Mouse (Mus musculus) right cerebral cortex, adult 2 months (tissue): ENCODE results near the gene Cfdp1.

Source experiments
- DNase-seq, 2 experiments: peaks; one replicate each; pipeline ENCODE4 v3.0.0; 2021 to 2022; ENCODE audit warnings: low spot score in 2 of 2

The Cfdp1 gene

DNA sequence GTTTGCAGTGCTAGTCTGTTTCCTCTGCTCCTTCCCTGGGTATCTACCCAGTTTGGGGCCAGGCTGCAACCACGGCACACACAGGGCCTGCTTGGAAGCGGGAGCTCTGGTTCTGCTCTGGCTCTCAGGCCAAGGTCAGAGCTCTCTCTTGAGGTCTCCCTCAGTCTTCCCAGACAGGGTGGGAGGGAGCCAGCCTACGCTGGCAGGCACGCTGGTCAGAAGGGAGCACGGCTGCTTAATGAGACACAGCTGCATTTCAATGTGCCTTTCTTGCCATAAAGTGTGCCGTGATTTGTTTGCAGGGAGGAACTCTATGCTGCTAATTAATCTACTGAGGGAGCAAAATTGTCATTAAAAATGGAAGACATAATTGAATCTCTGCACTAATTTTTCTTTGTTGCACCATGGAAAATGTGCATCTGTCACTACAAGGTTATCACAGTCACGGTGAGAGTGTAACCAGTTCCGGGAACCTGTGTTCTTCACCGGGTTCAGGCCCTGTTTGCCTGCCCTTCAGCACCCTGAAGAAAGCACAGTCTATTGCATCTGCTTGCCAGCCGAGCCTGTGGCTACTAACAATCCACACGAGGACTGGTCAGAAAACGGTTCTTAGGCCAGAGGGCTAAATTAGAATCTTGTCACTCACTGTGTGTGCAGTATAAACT lies 84.2 kb downstream of the Cfdp1 start:
- peak; percentile 13 to 38 for DNase-seq

DNA sequence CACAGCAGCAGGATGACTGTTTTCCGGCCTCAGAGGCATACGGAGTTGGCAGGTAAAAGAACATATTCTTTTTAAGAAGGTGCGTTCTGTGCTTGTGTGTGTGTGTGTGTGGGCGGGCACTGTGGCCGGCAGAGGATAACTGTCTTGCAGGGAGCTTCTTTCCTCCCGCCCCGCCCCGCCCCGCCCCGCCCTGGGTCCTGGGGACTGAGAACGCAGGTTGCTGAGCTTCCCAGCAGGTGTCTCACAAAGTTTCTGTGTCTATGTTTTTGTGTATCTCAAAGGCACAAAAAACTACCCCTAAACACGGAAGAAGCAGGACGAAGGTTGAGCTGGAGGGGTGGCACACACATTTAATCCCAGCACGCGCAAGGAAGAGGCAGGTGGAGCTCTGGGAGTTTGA lies 84.8 kb downstream of the Cfdp1 start:
- DNase-seq: no peak

DNA sequence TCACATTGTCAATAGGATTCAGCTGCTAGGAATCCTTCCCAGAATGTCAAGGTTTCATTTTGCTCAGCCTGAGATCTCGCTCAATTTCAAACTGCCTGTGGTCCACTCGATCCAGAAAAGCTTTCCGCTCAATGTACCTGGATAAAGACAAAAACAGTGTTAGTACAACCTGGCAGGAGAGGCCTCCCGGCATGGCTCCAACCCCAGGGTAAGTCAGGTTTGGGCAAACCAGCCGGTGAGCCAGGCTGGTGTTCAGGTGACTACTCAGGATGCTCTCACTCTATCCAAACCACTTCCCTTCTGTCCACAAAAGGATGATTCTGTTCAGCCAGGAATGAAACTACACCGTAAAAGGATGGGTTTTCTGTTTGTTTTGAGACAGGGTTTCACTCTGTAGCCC lies 85.4 kb downstream of the Cfdp1 start:
- no peak for DNase-seq

DNA sequence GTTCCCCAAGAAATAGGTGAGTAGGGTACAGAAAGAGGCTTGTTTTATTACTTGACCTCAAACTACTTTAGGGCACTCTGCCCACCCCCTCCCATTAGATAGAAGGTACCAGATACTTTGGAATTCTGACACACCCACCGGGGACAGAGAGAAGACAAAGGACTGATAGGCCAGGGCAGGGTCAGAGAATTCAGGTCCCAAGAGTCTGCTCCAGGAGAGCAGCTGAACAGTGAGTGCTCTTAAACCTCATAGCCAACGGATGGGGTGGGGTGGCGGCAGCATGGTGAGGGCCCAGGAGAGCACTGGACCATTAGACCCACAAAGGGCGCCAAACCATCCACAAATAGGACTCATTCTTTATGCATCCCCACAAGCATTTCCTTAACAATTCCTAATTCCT lies 88.5 kb downstream of the Cfdp1 start:
- DNase-seq: no peak

DNA sequence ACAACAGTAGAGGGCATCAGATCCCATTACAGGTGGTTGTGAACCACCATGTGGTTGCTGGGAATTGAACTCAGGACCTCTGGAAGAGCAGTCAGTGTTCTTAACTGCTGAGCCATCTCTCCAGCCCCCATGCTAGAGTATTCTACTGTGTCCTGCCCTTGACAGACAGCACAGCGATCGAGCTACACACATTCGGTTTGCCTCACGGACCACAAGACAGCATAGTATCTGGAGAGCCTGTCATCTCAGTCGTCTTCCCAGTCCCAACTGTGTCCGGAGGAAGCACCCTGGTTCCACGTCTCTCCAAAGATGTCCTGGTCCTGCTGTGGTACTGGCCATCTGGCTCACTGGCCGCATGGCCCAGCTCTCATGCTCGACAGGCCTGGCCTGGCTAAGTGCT lies 89.0 kb downstream of the Cfdp1 start:
- DNase-seq: no peak

DNA sequence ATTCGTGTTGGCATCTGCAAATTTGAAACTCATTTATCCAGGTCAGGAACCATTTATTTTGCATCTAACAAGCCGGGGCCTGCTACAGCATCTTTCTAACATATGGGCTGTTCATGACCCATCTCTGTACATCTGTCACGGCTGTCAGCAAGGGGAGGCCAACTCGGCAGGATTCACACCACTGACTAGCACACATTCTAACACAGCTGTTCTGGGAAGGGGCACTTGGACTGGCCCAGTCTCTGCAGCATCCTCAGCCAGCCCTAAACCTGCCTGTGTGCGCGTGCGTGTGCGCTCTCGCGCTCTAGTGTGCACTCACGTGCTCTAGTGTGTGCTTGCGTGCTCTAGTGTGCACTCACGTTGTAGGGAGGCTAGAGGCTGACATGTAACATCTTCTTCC lies 93.4 kb downstream of the Cfdp1 start:
- no peak for DNase-seq

DNA sequence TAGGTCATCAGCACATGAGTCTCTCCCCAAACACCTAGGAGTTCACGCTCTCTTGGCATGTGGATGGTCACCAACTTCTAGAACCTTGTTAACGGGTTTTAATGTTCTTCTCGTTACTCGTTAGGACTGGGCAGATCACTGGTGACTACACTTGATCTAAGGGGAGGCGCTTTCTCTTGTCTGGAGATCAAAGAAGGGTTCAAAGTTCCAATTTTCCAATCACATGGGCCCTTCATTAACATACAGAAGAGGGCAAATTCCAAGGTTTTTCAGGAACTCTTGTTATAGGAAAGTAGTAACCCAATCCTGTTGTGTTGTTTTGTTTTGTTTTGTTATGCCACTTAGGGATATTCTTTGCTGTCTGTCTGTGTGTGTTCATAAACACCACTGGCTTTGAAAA lies 95.3 kb downstream of the Cfdp1 start:
- DNase-seq: no peak

DNA sequence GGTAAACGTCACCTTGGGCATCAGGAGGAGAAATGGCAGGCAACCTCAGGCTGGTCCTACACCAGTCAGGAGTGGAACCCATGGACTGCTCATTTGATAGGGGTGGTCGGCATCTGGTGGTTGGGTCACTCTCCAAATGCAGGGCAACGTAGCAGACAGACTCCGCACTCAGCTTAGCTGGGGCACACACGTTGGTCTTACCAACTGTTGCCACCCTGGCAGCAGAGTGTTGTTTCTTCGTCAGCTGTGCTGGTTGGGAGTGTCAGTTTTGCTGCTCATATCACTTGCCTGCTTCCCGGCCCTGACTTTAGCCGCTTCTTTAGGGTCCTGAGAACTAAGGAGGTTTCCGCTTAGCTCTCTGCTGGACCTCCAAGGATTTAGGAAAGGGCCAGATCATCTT lies 96.5 kb downstream of the Cfdp1 start:
- DNase-seq: no peak

DNA sequence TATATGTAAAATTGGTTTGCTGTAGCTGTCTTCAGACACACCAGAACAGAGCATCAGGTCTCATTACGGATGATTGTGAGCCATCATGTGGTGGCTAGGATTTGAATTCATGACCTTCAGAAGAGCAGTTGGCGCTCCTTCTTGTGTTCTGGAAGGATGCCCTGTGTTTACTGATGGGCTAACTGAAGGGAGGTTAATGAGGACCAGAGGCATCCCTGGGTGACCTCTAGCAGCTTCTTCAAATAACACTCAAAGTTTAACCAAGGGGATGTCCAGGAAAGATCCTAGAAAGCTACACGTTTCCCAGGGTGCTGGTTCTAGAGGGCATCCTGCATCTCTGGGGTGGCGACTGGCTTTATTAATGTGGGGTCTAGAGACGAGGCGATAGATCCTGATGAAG lies 99.4 kb downstream of the Cfdp1 start:
- no peak for DNase-seq

DNA sequence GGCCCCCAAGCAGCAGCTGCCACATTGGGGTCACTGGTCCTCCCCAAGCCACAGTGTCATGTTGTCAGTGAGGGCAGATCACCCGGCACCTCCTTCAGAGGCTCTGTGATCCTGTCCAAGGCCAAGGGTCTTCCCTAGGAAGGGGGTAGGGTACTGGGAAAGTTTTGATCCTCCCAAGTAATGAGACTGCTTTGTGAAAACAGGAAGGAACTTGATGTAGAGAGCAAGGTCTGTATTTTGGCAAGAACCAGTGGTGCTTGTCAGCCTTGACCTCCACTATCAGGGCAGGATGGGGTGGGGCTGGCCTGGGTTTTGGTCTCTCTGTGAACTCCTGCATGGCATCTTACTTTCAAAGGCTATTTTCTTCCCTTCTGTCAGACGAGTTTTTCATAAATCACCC lies 100.0 kb downstream of the Cfdp1 start:
- DNase-seq: no peak

DNA sequence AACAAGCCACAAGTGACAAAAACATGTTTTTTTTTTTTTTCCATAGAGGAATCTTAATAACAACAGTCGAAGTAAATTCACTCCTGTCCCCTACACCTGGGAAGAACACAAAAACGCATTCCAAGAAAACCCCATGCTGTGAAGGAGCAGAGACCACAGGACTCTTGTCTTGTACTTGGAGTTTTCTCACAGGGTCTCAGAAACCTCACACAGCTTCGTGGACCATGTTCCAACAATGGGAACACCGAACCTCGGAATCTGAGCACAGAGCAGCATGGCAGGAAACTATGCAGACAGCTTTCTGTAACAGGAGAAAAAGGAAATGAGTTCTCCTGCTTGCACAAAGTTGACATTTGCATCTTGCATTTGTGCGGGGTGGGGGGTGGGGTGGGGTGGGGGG lies 105.3 kb downstream of the Cfdp1 start:
- DNase-seq: no peak

DNA sequence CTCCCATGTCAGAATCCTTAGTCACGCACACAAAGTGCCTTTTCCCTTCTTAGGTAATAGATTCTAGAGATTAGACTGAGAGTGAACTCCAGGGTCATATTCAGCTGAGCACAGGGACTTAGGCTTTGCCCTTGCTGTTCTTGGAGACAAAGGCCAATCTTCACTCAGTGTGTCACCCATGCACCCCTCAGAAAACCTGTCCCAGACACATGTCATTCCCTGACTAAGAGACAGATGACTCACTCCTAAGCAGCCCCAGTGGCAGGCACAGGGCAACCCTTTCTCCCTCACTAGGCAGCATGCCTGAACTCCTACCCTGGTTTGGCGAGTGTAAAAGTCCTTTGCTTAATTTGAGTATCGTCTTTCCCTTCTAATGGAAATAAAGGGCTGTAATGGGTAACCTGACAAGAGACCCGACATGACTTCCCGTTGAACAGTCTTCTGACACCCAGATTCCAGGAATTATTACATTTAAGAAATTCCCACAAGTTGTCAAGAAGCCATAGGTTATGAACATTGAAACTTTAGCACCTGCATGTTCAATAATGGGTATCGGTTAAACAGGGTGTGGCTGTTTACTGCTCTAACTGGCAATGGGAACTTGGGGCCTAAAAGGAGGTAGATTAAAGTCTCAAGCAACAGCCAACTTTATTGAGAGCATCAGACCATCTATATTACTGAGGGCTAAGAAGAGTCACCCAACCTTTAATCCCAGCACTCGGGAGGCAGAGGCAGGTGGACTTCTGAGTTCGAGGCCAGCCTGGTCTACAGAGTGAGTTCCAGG lies 106.0 kb downstream of the Cfdp1 start:
- DNase-seq: no peak

DNA sequence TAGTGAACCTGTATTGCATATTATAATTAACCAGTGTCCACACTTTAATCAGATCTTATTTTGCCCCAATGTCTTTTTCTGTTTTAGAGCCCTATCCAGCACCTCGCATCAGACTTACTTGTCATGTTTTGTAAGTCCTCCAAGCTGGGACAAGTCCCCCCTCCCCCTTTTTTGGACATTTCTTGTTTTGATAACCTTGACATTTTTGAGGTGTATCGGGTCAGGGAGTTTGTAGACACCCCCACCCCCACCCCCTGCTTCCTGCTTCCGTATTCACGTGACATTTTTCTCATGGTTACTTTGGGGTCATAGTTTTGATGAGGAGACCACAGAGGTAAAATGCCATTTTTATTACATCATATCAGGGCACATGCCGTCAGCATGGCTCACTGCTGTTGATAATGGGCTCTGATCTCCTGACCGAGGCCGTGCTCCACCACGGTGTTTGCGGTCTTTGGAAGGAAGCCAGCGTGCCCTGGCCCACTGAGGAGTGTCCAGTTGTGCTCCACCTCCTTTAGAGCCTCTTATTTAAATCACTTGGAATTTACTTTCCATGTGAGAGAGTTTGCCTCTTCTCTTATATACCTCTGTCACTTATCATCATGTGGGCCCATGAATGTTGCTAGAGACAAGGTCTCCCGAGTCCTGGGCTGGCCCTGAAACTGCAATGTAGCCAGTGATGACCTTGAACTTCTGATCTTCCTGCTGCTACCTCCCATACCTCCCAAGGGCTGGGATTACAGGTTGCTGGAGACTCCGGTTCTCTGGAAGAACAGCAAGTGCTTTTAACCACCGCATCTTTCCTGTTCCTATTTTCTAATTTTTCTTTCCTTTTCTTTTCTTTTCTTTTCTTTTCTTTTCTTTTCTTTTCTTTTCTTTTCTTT lies 107.3 kb downstream of the Cfdp1 start:
- DNase-seq: no peak

DNA sequence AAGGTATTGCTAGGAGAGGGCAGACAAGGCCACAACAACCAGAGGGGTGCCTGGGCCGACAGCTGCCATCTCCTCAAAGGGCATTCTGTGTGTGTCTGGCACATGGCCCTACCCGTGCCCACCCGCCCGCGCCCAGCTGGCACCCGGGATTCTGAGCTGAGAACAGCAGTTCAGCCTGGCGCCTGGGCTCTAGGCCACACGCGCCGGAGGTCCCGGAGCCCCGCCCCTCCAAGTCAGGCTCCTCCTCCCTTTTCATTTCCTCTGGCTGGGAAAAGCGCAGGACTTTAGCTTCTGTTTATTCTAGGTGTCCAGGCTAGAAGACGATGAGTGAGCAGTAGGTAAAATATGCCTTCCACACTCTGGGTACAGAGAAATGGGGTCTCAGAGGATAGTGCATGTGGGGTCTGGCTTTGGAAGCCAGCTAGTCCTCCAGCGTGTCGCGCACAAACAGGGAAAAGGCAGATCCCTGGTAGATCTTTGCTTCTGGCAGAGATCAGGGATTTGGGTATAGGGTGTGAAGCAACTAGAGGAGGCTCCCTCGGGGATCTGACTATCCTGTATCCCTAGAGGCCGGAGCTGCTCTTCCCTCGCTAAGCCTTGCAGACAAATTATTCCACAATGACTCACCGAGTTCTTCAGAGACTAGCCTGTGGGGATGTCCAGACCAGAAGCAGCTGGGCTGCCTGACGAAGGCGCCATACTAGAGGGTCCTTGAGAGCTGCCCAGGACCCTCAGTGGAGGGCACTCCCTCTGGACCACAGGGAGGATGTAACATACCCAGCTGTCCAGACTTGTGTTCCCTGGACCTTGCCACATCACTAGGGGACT lies 108.3 kb downstream of the Cfdp1 start:
- DNase-seq: peak; percentile 44 to 67

DNA sequence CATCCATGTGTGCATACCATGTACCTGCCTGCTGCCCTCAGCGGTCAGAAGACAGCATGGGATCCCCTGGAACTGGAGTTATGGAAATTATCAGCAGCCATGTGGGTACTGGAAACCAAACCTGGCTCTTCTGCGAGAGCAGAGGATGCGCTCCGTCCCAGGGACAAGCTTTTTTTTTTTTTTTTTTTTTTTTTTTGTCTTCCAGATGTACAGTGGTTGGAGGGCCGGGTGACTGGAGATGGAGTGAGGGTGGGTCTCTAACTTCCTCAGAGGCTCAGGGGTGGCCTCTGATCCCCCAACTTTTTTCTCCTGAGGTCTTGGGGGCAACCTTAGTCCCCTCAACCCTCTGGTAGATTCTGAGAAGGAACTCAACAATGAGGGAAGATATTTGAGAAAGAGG lies 109.0 kb downstream of the Cfdp1 start:
- DNase-seq: no peak

DNA sequence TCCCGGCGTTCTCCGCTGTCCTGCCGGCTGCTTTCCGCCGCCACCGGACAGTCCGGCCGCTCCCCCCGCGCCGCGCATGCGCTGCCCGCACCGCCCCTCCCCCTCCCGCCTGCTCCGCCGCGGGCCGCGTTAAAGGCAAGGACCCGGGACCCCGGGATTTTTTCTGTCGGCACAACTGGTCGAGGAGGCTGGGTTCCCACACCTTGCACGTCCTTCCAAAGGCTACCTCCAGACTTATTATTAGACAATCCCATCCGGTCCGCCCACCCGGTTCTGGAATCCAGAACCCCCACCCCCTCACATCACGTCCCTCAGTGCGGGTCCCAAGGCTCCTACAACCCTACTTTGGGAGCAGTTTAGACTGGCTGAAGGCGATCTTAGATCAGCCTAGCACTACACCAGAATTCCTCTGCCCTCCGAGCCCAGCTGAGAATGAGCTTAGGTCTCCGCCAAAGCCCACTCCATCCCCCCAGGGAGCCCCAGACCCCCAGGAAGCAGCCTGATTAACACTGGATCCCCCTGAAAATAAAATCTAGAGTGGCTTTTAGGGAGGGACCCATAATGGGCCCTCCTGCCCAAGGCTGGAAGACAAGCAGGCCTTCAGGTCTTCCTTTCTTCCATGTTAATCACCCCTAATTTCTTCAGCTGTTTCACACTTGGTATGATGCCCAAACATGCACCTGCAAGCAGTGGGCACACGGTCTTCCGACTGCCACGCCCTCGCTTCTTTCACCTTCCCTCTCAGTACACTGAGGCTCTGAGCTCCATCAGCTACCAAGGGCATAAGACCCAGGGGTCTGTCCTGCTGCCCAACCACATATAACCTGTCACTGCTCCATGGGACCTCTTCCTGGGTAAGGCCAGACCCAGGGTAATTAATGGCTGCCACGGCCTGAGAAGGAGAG lies 110.0 kb downstream of the Cfdp1 start, which contains the start of gene Bcar1:
Bcar1 (minus strand) TSS at position 18 of the 905 bp plus-strand sequence.
- peak; percentile 68 to 75 for DNase-seq

DNA sequence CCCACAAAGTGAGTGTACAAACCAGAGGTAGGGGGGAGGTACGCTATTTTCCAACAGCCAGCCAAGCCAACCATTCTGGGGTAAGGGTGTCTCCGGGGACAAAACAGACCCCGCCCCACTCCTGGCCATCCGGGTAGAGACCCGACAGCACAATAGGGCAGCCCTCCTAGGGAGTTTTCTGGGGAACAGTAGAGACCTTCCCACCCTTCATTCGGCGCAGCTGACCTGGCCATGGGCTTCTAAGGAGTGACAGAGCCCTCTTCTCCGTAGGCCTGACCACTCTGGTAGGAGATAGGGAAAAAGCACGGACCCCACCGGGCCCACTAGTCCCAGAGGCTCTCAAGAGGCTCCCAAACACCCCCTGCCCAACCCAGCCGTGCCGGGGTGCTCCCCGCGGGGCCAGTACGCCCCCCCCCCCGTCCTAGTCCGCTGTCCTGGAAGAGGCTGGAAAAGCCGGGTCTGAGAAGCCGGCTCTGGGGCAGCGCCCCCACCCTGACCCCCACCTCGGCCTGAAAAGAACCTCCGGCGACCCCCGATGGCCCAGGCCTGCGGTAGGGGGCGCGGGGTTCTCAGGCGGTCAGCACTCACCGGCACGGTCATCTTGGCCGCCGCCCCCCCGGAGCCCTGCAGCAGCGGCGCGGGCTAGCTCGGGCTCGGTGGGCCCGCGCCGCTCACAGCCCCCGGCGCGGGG lies 110.8 kb downstream of the Cfdp1 start:
- no peak for DNase-seq

DNA sequence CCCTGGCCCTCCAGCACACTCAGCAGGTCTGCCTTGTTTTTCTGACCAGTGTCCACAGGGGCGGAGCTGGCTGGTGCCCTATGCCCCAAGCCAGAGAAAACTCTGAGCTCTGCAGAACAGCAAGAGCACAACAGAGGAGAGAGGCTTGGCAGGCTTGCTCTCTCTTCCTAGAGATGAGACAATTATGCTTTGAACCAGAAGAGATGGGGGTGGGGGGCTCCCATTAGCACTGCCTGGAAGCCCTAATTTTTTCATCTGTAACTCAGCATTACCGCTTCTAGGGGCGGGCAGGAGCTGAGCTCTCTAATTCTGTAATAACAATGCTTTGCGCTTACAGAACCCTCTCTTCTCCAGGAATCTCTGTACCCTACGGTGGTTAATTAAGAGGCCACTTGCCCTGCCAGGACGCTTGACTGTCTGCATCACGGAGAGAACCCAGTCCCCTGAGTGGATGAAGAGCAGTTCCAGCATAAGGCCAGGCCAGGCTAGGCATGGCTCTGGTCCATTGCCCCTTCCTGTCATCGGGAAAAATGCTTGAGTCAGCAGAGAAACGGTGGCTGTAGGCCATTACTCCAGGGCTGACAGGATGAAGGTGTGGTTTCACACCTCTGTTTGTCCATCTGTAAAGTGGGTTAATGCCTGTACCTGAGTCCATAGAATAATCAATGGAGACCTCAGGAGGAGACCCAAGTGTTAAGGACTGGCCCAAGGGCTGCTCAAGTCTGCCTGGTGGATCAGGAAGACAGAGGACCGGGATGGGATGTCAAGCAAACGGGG lies 111.6 kb downstream of the Cfdp1 start:
- no peak for DNase-seq

DNA sequence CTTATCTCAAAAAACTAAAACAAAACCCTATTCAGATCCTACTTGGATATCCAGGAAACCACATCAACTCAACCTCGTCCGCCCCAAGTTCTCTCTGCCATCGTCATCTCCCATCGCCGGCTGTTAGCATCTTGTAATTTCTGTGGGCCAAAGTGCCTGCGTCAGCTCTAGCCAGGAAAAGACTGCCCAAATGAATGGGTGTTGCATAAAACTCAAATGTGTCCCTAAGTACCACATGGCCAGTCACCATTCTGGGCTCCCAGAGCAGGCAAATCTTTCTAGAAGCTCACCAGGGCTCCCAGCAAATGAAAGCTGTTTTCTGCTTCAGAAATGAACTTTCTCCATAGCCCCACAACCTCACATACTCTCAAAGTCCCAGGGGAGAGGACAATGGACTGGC lies 112.5 kb downstream of the Cfdp1 start:
- DNase-seq: peak in 1 of 2 experiments; percentile 44
